Mouse (Mus musculus): ENCODE data around the gene Bicra.

DNA sequence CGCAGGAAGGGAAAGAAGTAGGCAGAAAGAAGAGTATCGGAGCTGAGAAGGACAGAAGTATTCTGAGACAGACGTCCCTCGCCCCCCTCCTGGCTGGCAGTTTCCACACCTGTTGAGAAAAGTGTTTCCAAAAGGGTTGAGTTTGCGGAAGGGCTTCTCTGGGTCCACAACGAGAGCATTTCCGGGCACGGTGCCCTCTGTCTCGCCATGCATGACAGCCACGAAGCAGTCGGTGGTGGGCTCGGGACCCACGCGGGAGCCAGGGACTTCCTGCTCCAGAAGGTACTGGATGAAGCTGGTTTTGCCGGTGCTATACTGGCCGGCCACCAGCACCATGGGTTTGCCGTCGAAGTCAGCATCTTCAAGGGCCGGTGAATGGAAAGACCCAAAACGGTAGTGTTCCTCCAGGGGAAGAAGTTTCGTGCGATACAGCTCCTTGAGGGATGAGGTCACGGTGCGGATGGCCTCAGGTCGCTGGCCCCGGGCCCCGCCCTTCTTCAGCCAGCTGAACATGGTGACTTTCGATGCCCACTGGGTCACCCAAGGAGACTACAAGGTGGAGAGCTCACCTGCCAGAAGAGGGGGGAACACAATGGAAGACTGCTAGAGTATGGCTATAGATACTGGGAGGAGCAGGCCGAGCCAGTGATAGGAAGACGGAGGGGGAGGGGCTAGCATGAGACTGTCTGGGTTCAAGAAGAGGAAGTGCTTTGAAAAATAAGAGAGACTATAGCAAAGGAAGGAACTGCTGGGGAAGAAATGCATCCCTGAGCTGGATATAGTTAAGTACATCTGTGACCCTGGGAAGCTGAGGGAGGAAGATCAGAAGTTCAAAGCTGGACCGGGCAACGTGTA is 83.7 kb downstream of the Bicra start:
- TF ChIP-seq CTCF (conservative IDR thresholded peaks at IDR 0.05; ENCODE audit: low read length) (no peak), POU5F1 (IDR thresholded peaks at IDR 0.05; ENCODE audit: borderline replicate concordance, low read length) (no peak), NANOG (IDR thresholded peaks at IDR 0.05; ENCODE audit: borderline replicate concordance, low read length) (no peak)

Data from E14TG2a.4 (cell line).